ENCODE assay signal across 22 mouse cellular contexts in the genomic region with DNA sequence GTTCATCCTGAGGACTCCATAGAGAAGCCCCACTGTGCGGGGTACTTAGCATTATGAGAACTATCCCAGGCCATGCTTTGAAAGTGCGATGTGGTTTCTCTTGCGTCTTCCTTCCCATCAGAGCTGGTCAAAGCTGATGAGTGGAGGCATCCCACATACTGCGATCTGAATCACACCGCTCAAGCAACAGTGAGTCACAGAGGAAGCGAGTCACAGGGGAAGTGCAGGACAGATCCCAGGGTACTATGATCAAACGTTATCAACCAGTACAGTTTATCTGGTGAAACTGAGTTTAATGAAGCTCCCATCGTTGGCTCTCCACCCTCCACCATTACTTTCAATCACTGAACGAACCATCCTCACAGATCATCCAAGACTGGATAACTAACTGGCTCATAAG.
DNase-seq lines count a peak whose midpoint lies in the region; TF ChIP-seq lines count a peak whose summit lies in the region.
"Had no signal": no experiment of that assay in that cellular context is flagged by ENCODE, and none has a peak within 500 bp of the region (broad histone marks: within the 10 kb centered on the region; RNA-seq: fewer than 3 reads in every experiment).

No protein-coding gene starts in this region.

- peak; percentile 18 for DNase-seq in heart, adult 8-10 months (ENCODE audit: low spot score)
- DNase-seq in heart, postnatal 10 days: no peak
- DNase-seq in MEL (ENCODE audit: low read depth, low spot score): peak; percentile 79
- DNase-seq in monocyte, adult 2 months (ENCODE audit: low read depth in 1 of 2, low spot score in 2 of 2): peak; percentile 25 to 34
- DNase-seq in urinary bladder, postnatal 36 days (ENCODE audit: low spot score in 2 of 2): no peak
- no peak for DNase-seq in right cerebral cortex, postnatal 10 days (ENCODE audit: low spot score in 2 of 2)
- no peak for DNase-seq in cerebellum, adult 11 months
- DNase-seq: cerebellum, postnatal 36 days; gastrocnemius, postnatal 10 days; heart, adult 2 months; kidney, adult 11 months; layer of hippocampus, postnatal 36 days; midbrain, embryonic 14.5 days; spleen, adult 18-20 months; thymus, adult 2 months had no signal

- intact Hi-C loops in heart, postnatal 10 days (cut with DNase I): no loop called here

- peaks cover 17 to 28% of the 10 kb centered on the region in 2 experiments for H3K36me3 ChIP-seq in MEL (ENCODE audit: control insufficient read depth in 1 of 2, insufficient read depth in 2 of 2, low read length in 2 of 2)
- H3K36me3 ChIP-seq: heart, embryonic 15.5 days; hindbrain, embryonic 10.5 days; lung, embryonic 15.5 days had no signal

- no peak for TF ChIP-seq RAD21 in MEL (IDR thresholded peaks at IDR 0.05; ENCODE audit: low read depth, low read length)

- H3K27me3 ChIP-seq in MEL (ENCODE audit: control insufficient read depth in 1 of 2, insufficient read depth in 2 of 2, low read length in 2 of 2): no peaks in the 10 kb centered on the region
- H3K27me3 ChIP-seq: heart, embryonic 15.5 days; lung, embryonic 15.5 days; megakaryocyte, embryonic 14.5 days had no signal

- TF ChIP-seq POLR2A in MEL (IDR thresholded peaks at IDR 0.05; ENCODE audit: control insufficient read depth in 1 of 2, insufficient read depth in 1 of 2, low read depth in 1 of 2, low read length in 2 of 2, poor library complexity in 1 of 2): no peak
- no peak for TF ChIP-seq POLR2A in bone marrow macrophage, adult 2 months (IDR thresholded peaks at IDR 0.05; ENCODE audit: borderline replicate concordance, low read depth, low read length)

- TF ChIP-seq EP300 in MEL (IDR thresholded peaks at IDR 0.05; ENCODE audit: low read depth in 1 of 2, low read length in 2 of 2): peak; percentile 57 to 86

- peaks cover 11 to 28% of the 10 kb centered on the region in 2 experiments for H3K4me1 ChIP-seq in MEL (ENCODE audit: control insufficient read depth in 1 of 2, insufficient read depth in 2 of 2, low read length in 2 of 2)
- H3K4me1 ChIP-seq in bone marrow macrophage, adult 2 months (ENCODE audit: control insufficient read depth, insufficient read depth, low read length): peaks cover 62% of the 10 kb centered on the region

- H3K27ac ChIP-seq in MEL (ENCODE audit: control insufficient read depth, low read depth, low read length): peak overlapping the region; percentile 38
- peak overlapping the region; percentile 51 for H3K27ac ChIP-seq in bone marrow macrophage, adult 2 months (ENCODE audit: insufficient read depth, low read depth, low read length)
- H3K27ac ChIP-seq: heart, adult 2 months; heart, embryonic 15.5 days; hindbrain, embryonic 10.5 days; kidney, postnatal 0 days; liver, embryonic 14.5 days; lung, embryonic 15.5 days had no signal

- no peak for TF ChIP-seq CTCF in MEL (IDR thresholded peaks at IDR 0.05 in 2 of 3, conservative IDR thresholded peaks at IDR 0.05 in 1 of 3; ENCODE audit: control insufficient read depth in 1 of 3, insufficient read depth in 1 of 3, low read depth in 2 of 3, low read length in 3 of 3, poor library complexity in 1 of 3, severe bottlenecking in 1 of 3)
- no peak for TF ChIP-seq CTCF in bone marrow macrophage, adult 2 months (IDR thresholded peaks at IDR 0.05; ENCODE audit: low read depth, low read length)

- no peak overlapping the region for H3K9ac ChIP-seq in MEL (ENCODE audit: control insufficient read depth, low read depth, low read length, poor library complexity, severe bottlenecking)
- H3K9ac ChIP-seq: heart, embryonic 15.5 days; liver, embryonic 14.5 days; lung, embryonic 15.5 days had no signal

- no peak overlapping the region for H3K4me3 ChIP-seq in MEL (ENCODE audit: control insufficient read depth in 1 of 2, insufficient read depth in 1 of 2, low read depth in 2 of 2, low read length in 2 of 2)
- peak overlapping the region; percentile 4; the same call in 1 of the 2 replicates for H3K4me3 ChIP-seq in bone marrow macrophage, adult 2 months (ENCODE audit: insufficient read depth, low read length)
- H3K4me3 ChIP-seq: heart, adult 2 months; heart, embryonic 15.5 days; hindbrain, embryonic 10.5 days; lung, embryonic 15.5 days; megakaryocyte, embryonic 14.5 days had no signal

- H3K79me2 ChIP-seq in MEL (ENCODE audit: control insufficient read depth, insufficient read depth, low read length, poor library complexity): no peaks in the 10 kb centered on the region

- no peaks in the 10 kb centered on the region for H3K9me3 ChIP-seq in MEL (replicated peaks; ENCODE audit: insufficient read depth, low read length)
- H3K9me3 ChIP-seq: heart, embryonic 15.5 days; lung, embryonic 15.5 days; megakaryocyte, embryonic 14.5 days had no signal

TF ChIP-seq in MEL, 35 proteins besides CTCF, POLR2A, EP300 and RAD21:
- peak; percentile 51; the same call in 1 of the 2 replicates for TF ChIP-seq ETS1 (IDR thresholded peaks at IDR 0.05; ENCODE audit: low read depth, low read length)
- peak; percentile 30; the same call in 1 of the 2 replicates for TF ChIP-seq MAX (IDR thresholded peaks at IDR 0.05; ENCODE audit: low read length)
- no peak for TF ChIP-seq ZMIZ1 (IDR thresholded peaks at IDR 0.05; ENCODE audit: low read depth, low read length)
- no peak for TF ChIP-seq KAT2A (conservative IDR thresholded peaks at IDR 0.05; ENCODE audit: low read depth, low read length)
- no peak for TF ChIP-seq TAL1 (IDR thresholded peaks at IDR 0.05; ENCODE audit: low read length)
- TF ChIP-seq USF1 (IDR thresholded peaks at IDR 0.05; ENCODE audit: low read depth, low read length): no peak
- TF ChIP-seq TCF12 (IDR thresholded peaks at IDR 0.05; ENCODE audit: low read depth, low read length): peak; percentile 30; the same call in 1 of the 2 replicates
- no peak for TF ChIP-seq BHLHE40 (IDR thresholded peaks at IDR 0.05; ENCODE audit: borderline replicate concordance, low read depth, low read length)
- TF ChIP-seq E2F4 (IDR thresholded peaks at IDR 0.05; ENCODE audit: borderline replicate concordance, low read depth, low read length): no peak
- TF ChIP-seq JUND (IDR thresholded peaks at IDR 0.05; ENCODE audit: low read depth, low read length): peak; percentile 62; the same call in 1 of the 2 replicates
- TF ChIP-seq MXI1 (IDR thresholded peaks at IDR 0.05; ENCODE audit: low read depth, low read length): 0 out of 2 replicates have a peak, but pooled peaks have one; percentile 25
- TF ChIP-seq ZNF384 (IDR thresholded peaks at IDR 0.05; ENCODE audit: low read depth, low read length): no peak
- no peak for TF ChIP-seq ELF1 (IDR thresholded peaks at IDR 0.05; ENCODE audit: low read depth, low read length)
- TF ChIP-seq MYB (IDR thresholded peaks at IDR 0.05; ENCODE audit: low read depth, low read length): 0 out of 2 replicates have a peak, but pooled peaks have one; percentile 21
- peak; percentile 70; the same call in 1 of the 2 replicates for TF ChIP-seq RCOR1 (IDR thresholded peaks at IDR 0.05; ENCODE audit: low read depth, low read length)
- no peak for TF ChIP-seq MAFK (IDR thresholded peaks at IDR 0.05; ENCODE audit: borderline replicate concordance, low read depth, low read length)
- no peak for TF ChIP-seq GABPA (IDR thresholded peaks at IDR 0.05; ENCODE audit: low read depth, low read length)
- TF ChIP-seq NELFE (IDR thresholded peaks at IDR 0.05; ENCODE audit: low read depth, low read length): no peak
- no peak for TF ChIP-seq CHD2 (IDR thresholded peaks at IDR 0.05; ENCODE audit: low read length)
- peak; percentile 80 for TF ChIP-seq GATA1 (IDR thresholded peaks at IDR 0.05; ENCODE audit: low read depth, low read length)
- TF ChIP-seq SIN3A (IDR thresholded peaks at IDR 0.05; ENCODE audit: low read length): no peak; the same call in 1 of the 2 replicates
- no peak for TF ChIP-seq NRF1 (IDR thresholded peaks at IDR 0.05; ENCODE audit: insufficient read depth, low read depth, low read length, poor library complexity, severe bottlenecking)
- no peak for TF ChIP-seq CHD1 (IDR thresholded peaks at IDR 0.05; ENCODE audit: low read depth, low read length)
- TF ChIP-seq TBP (IDR thresholded peaks at IDR 0.05; ENCODE audit: low read depth, low read length): peak; percentile 50; the same call in 1 of the 2 replicates
- TF ChIP-seq MYC (IDR thresholded peaks at IDR 0.05; ENCODE audit: low read depth, low read length): no peak
- TF ChIP-seq MEF2A (IDR thresholded peaks at IDR 0.05; ENCODE audit: extremely low read depth, insufficient replicate concordance, low read depth, low read length, poor library complexity, severe bottlenecking): no peak
- no peak for TF ChIP-seq UBTF (IDR thresholded peaks at IDR 0.05; ENCODE audit: borderline replicate concordance, insufficient read depth, low read depth, low read length)
- no peak for TF ChIP-seq POLR2AphosphoS5 (IDR thresholded peaks at IDR 0.05; ENCODE audit: borderline replicate concordance, low read depth, low read length)
- no peak for TF ChIP-seq POLR2AphosphoS2 (IDR thresholded peaks at IDR 0.05; ENCODE audit: low read length)
- 0 out of 2 replicates have a peak, but pooled peaks have one; percentile 25 for TF ChIP-seq ZKSCAN1 (IDR thresholded peaks at IDR 0.05; ENCODE audit: low read depth, low read length)

Comparison
In these comparisons a context has a peak if more than half of its experiments do, and no peak if none do; other contexts are left out.
1. DNase-seq: peak in heart, adult 8-10 months (single experiment), MEL (single experiment) and monocyte, adult 2 months (2 of 2); none in heart, postnatal 10 days (0 of 2), urinary bladder, postnatal 36 days (0 of 2), right cerebral cortex, postnatal 10 days (0 of 2) and cerebellum, adult 11 months (single experiment).